ENCODE assay signal across 15 mouse cellular contexts in the genomic region with DNA sequence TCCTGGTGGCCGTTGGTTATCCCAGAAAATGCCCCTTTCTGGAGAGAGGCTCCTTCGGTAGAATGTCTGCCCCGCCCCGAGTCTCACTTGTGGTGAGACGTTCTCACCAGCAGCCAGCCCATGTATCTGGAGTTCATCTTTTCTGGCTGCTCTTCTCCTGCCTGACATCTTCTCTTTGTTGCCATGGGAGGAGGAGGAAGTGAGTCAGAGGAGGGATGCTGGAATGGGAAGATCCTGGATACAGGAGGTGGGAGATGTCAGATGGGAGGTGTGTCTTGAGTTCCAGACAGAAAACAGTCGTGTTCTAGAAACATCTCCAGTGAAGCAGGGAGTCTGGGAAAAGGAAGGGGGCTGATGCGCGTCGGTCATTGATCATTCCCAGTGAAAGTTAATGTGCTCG.
"Had no signal": no experiment of that assay in that cellular context is flagged by ENCODE, and none has a peak within 500 bp of the region (broad histone marks: within the 10 kb centered on the region; RNA-seq: fewer than 3 reads in every experiment).

No protein-coding gene starts in this region.

- H3K4me2 ChIP-seq: liver, embryonic 13.5 days; lung, embryonic 14.5 days; midbrain, embryonic 12.5 days; midbrain, embryonic 15.5 days; neural tube, embryonic 12.5 days; neural tube, embryonic 15.5 days had no signal

- H3K27ac ChIP-seq: liver, embryonic 13.5 days; macrophage; midbrain, embryonic 12.5 days; midbrain, embryonic 15.5 days; neural tube, embryonic 12.5 days; neural tube, embryonic 15.5 days had no signal

- H3K4me1 ChIP-seq: liver, embryonic 13.5 days; midbrain, embryonic 12.5 days; midbrain, embryonic 15.5 days; neural tube, embryonic 12.5 days; neural tube, embryonic 15.5 days had no signal

- H3K27me3 ChIP-seq: liver, embryonic 13.5 days; midbrain, embryonic 12.5 days; midbrain, embryonic 15.5 days; neural tube, embryonic 12.5 days; neural tube, embryonic 15.5 days had no signal

- H3K36me3 ChIP-seq: liver, embryonic 13.5 days; midbrain, embryonic 12.5 days; midbrain, embryonic 15.5 days; neural tube, embryonic 12.5 days; neural tube, embryonic 15.5 days had no signal

- DNase-seq: kidney, adult 9 months; kidney, postnatal 14 days; kidney, postnatal 4 days; liver, embryonic 13.5 days; lung, embryonic 14.5 days; right cerebral cortex, adult 18-20 months; right cerebral cortex, postnatal 25 days; thymus, adult 18-20 months; thymus, postnatal 36 days had no signal

- H3K9me3 ChIP-seq: liver, embryonic 13.5 days; midbrain, embryonic 12.5 days; midbrain, embryonic 15.5 days; neural tube, embryonic 12.5 days; neural tube, embryonic 15.5 days had no signal

- H3K9ac ChIP-seq: liver, embryonic 13.5 days; lung, embryonic 14.5 days; midbrain, embryonic 12.5 days; midbrain, embryonic 15.5 days; neural tube, embryonic 12.5 days; neural tube, embryonic 15.5 days had no signal

- ATAC-seq: lung, postnatal 0 days; midbrain, embryonic 15.5 days had no signal

- H3K4me3 ChIP-seq: liver, embryonic 13.5 days; midbrain, embryonic 12.5 days; midbrain, embryonic 15.5 days; neural tube, embryonic 12.5 days; neural tube, embryonic 15.5 days had no signal
